ENCODE assay signal across 16 mouse cellular contexts in the genomic region with DNA sequence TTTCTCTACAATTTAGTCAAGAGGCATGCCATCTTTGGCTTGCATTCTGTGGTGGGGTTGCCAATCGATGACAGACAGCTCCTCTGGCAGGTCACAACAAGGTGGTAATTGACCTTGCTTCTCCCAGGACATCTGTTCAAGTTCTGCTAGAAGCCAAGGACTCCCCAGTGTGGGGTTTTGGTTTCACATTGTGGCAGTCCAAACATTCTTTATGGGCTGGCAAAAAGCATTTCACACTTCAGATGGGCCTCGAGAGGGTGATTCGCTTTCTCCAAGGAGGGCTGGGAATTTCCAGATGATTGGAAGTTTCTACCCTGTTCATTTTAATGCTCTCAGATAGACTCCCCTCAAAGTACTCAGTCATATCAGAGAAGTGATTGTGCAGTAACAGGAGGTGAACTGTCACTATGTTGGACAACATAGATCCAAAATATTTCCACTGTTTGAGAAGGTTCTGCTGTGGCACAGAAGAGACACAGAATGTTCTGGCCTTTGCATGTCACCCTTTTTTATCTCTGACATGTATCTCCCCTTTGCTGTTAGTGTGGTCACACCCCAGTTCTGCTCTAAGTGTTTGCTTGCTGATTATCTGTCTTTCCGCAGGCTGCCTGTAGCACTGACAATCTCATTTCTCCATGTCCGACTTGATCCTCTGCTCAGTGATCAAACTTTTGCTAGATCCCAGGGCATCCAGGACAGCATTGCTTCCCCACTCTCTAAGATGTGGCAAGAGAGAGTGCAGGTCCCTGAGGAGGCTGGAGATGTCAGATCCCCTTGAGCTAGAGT.
DNase-seq lines count a peak whose midpoint lies in the region; ATAC-seq and TF ChIP-seq lines count a peak whose summit lies in the region.
"Had no signal": no experiment of that assay in that cellular context is flagged by ENCODE, and none has a peak within 500 bp of the region (broad histone marks: within the 10 kb centered on the region; RNA-seq: fewer than 3 reads in every experiment).

No protein-coding gene starts in this region.

- intact Hi-C loops in left cerebral cortex, postnatal 4 days (cut with DNase I), result loop anchor here (10.0 kb wide), 1 partner anchor 135 kb away; a partner anchor contains a TSS

- H3K9me3 ChIP-seq in forebrain, postnatal 0 days (ENCODE audit: low read length), result no peaks in the 10 kb centered on the region
- H3K9me3 ChIP-seq: limb, embryonic 12.5 days; midbrain, embryonic 13.5 days had no signal

- no peaks in the 10 kb centered on the region for H3K27me3 ChIP-seq in forebrain, postnatal 0 days (ENCODE audit: insufficient read depth, low read length)
- H3K27me3 ChIP-seq: limb, embryonic 12.5 days; midbrain, embryonic 13.5 days; Patski had no signal

- no peak for TF ChIP-seq CTCF in forebrain, postnatal 0 days (IDR thresholded peaks at IDR 0.05; ENCODE audit: low read depth)

- H3K36me3 ChIP-seq in forebrain, postnatal 0 days (ENCODE audit: insufficient read depth), result no peaks in the 10 kb centered on the region
- H3K36me3 ChIP-seq: limb, embryonic 12.5 days; midbrain, embryonic 13.5 days had no signal

- peak; percentile 15 for DNase-seq in left cerebral cortex, postnatal 4 days
- DNase-seq in left cerebral cortex, adult 18-20 months (ENCODE audit: low spot score in 2 of 2), result no peak
- DNase-seq in c-Kit-positive CD71-positive TER-119-negative erythroid progenitor cells, embryonic 14.5 days (ENCODE audit: low read depth), result peak; percentile 17
- peak; percentile 53 for DNase-seq in forebrain, postnatal 0 days
- peak; percentile 2 for DNase-seq in mesoderm, embryonic 11.5 days (ENCODE audit: low read depth, low spot score)
- no peak for DNase-seq in testis, postnatal 10 days (ENCODE audit: low spot score)
- no peak for DNase-seq in thymus, postnatal 25 days
- DNase-seq: heart, adult 2 months; heart, postnatal 36 days; lung, postnatal 10 days; right cerebral cortex, postnatal 14 days; thymus, adult 18-20 months had no signal

- no peaks in the 10 kb centered on the region for H3K4me1 ChIP-seq in forebrain, postnatal 0 days (ENCODE audit: insufficient read depth)
- H3K4me1 ChIP-seq: midbrain, embryonic 13.5 days had no signal

- H3K4me3 ChIP-seq in forebrain, postnatal 0 days (ENCODE audit: low read depth, low read length), result no peak overlapping the region
- H3K4me3 ChIP-seq: heart, adult 2 months; limb, embryonic 12.5 days; midbrain, embryonic 13.5 days had no signal

- H3K9ac ChIP-seq in forebrain, postnatal 0 days, result no peak overlapping the region
- H3K9ac ChIP-seq: limb, embryonic 12.5 days; midbrain, embryonic 13.5 days had no signal

- H3K27ac ChIP-seq in forebrain, postnatal 0 days (ENCODE audit: low read depth, low read length), result no peak overlapping the region
- H3K27ac ChIP-seq: heart, adult 2 months; limb, embryonic 12.5 days; midbrain, embryonic 13.5 days had no signal

- WGBS in forebrain, postnatal 0 days, result 63% methylated on average over 5 of the region's 5 CpGs

- no peak overlapping the region for H3K4me2 ChIP-seq in forebrain, postnatal 0 days (ENCODE audit: low read depth)
- H3K4me2 ChIP-seq: limb, embryonic 12.5 days; midbrain, embryonic 13.5 days had no signal

- peak; percentile 76 for ATAC-seq in forebrain, postnatal 0 days
- ATAC-seq: inflammation-experienced regulatory T-cells, adult 6 months; midbrain, embryonic 13.5 days; Patski had no signal

Comparison
In these comparisons a context has a peak if more than half of its experiments do, and no peak if none do; other contexts are left out.
1. DNase-seq: peak in left cerebral cortex, postnatal 4 days (single experiment), c-Kit-positive CD71-positive TER-119-negative erythroid progenitor cells, embryonic 14.5 days (single experiment), forebrain, postnatal 0 days (single experiment) and mesoderm, embryonic 11.5 days (single experiment); none in left cerebral cortex, adult 18-20 months (0 of 2), testis, postnatal 10 days (single experiment) and thymus, postnatal 25 days (single experiment).